Mouse (Mus musculus): ENCODE measurements around the gene Stx1a.

GRCm38 (mm10) chr5:135035608-135036359 lies 12.5 kb downstream of the Stx1a start:
- TF ChIP-seq CTCF (IDR thresholded peaks at IDR 0.05) (no peak), EP300 (IDR thresholded peaks at IDR 0.05) (no peak)
